Mouse (Mus musculus) retina, postnatal 1 day (tissue): Measurements from ENCODE around the gene Upk3b.

ENCODE experiments used
- DNase-seq: peaks from one replicate; pipeline ENCODE4 v3.0.0-alpha.2; 2012

The Upk3b gene

DNA sequence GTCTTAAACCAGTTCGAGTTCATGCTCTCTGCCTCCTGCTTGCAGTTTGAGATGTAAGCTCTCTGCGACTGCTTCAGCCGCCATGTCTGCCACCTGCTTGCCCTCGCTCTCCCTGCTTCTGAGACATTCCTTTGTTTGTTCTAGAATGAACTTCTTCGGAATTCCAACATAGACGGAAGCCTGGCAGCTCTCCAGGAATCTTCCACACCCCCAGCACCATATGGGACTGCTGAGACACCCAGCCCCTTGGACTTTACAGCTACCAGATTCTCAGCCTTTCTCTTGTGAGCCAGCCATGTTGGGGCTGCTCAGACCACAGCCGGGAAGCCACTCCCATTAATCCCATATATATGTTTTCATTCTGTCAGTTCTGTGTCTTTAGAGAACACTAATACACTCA lies 38.0 kb downstream of the Upk3b start:
- peak; percentile 29 for DNase-seq

DNA sequence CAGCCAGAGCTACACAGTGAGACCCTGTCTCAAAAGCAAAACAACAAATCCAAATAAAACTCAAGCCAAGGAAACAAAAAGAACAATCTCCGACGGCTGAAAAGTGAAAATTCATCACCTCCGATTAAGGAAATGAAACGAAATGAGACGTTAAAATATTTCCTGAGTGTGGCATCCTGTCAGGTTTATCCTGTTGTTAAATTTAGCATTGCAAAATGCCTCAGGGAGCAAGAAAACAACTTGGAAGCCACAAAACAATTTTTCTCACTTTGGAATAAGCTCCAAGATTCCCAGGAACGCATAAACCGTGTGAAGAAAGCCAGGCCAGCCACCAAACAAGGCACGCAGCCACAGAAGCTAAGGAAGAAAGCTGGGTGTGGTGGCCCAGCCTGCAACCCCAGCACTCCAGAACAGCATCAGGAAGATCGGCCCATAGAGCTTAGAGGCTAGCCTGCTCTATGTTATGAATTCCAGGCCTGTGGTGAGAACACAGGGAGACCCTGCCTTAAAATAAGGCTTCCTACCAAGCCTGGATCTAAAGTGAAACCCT lies 38.8 kb downstream of the Upk3b start:
- DNase-seq = no peak

DNA sequence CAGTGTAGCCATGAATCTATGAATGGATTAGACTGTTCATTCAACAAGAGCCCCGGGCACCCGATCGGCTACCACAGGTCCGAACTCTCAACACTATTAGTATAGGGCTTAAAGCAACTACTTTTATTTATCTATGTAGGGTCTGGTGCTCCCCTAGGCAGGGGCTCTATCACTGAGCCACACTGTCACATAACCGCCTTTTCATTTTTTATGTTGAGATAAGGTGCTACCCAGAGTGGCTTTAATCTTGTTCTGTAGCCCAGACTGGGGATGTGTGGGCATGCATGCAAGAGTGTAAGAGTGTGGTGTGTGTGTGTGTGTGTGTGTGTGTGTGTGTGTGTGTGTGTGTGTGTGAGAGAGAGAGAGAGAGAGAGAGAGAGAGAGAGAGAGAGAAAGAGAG lies 39.8 kb downstream of the Upk3b start:
- no peak for DNase-seq

DNA sequence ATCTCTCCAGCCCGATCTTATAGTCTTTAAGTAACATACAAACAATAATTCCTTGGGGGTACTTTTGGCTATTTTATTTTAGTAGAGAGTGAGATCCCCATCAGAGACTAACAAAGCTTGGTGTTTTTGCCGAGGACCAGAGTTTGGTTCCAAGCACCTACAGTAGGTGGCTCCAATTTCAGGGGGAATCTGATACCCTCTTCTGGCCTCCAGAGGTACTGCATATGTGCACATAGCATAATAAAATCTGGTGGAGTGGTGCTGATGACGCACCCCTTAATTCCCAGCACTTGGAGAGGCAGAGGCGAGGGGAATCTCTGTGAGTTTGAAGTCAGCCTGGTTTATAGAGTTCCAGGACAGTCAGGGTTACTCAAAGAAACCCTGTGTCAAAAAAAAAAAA lies 44.0 kb downstream of the Upk3b start:
- DNase-seq = no peak

DNA sequence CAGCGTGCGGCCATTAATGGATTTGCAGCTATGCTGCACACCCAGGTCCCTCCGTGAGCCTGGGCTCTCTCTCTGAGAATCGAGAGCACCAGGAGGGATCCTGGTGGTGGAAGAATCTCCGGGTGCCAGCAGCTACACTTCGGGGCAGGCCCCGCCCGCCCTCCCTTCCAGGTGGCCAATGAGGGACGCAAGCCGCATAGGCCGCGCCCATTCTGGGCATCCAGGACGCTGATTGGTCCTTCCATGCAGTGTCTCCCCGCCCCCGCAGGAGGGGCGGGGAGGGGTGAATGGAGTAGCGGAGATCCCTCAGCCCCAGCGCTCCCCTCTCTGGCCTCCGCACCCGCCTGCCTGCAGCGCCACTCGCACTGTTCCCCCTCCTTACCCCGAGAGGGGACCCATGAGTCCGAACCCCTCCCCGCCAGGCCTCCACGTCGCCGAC lies 45.4 kb downstream of the Upk3b start, which contains the start of gene Rasa4:
Gene Rasa4, plus strand, starts transcription at position 248 of the 439 bp plus-strand sequence.
- DNase-seq = peak; percentile 98

DNA sequence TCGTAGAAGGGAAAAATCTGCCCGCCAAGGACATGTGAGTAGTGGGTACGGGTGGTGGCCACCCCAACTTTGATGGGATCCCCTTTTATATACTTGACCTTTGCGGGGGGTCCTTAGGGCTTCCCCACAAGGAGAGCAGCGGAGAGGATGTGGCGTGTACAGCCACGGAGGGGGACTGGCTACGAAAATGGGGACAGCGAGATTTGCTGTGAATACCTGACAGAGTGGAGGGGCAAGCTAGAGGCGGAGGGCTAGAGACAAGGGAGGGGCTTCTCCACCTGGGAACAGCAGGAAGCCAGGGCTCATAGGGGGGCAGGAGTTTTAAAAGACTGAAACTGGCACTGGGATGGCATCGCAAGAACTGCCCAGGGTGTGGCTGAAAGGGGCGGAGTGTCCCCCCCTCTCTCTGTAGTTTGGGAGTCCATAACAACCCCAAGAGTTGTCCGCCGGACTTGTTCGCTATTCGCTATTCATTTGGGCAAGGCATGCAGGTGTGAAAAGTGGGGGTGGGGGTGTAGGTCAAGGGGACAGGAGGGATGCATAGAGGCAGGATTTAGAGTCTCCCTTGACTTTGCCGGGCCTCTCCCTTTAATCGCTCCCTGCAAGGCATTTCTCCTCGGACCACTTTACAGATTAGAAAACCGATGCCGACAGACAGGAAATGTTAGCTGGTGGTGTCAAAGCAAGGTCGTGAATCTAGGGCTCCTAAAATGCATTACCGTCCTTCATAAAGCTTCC lies 46.0 kb downstream of the Upk3b start:
- peak; percentile 48 for DNase-seq

DNA sequence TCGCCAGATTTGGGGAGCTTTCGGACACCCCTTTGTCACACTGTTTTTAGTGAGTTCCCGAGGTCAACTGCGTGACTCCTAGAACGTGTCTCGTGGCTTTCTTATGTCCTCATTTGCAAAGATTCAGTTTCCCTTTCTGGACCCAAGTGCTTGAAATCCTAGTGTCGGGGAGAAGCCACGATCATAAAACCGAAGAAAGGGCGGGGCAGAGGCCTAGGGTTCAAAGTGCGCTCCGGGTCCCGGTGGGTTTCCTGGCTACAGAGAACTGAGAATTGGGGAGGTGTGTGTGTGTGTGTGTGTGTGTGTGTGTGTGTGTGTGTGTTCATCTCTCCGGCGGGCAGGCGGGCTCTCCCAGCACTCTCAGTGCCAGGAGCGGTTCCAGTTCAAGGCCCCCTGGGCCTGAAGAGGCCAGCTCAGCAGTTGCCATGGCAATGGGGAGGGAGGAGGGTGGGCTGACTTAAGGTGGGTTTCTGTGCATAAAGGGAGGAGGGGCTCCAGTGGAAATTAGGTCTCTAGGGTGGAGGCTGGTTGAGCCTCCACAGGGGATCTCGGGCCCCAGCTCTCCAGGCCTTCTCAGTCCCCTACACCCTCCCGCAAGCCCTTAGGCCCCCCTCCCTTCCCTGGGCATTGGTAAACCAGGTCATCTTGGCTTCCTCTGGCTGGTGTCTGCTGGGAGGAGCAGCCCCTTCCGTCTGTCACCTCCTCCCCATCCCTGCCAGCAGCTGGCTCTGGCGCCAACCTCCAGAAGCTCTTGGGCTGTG lies 46.8 kb downstream of the Upk3b start:
- peak; percentile 94 for DNase-seq

DNA sequence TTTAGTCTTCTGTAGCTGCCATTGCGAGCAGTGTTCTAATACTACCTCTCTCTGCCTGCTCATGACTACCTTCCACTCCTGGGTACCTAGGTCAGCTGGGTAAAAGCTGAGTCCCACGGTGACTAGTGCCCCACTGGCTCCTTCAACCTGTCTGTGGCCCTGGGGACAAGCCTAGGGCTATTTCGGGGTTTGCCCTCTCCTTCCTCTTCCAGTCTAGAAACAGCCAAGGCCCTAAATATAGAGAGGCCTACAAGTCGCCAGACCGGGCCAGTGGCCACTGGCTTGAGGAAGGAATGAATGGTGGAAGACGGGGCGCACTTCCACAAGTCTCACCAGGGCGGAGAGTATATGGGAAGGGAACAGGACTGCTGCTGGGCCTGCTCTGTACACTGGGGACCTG lies 48.0 kb downstream of the Upk3b start:
- no peak for DNase-seq

DNA sequence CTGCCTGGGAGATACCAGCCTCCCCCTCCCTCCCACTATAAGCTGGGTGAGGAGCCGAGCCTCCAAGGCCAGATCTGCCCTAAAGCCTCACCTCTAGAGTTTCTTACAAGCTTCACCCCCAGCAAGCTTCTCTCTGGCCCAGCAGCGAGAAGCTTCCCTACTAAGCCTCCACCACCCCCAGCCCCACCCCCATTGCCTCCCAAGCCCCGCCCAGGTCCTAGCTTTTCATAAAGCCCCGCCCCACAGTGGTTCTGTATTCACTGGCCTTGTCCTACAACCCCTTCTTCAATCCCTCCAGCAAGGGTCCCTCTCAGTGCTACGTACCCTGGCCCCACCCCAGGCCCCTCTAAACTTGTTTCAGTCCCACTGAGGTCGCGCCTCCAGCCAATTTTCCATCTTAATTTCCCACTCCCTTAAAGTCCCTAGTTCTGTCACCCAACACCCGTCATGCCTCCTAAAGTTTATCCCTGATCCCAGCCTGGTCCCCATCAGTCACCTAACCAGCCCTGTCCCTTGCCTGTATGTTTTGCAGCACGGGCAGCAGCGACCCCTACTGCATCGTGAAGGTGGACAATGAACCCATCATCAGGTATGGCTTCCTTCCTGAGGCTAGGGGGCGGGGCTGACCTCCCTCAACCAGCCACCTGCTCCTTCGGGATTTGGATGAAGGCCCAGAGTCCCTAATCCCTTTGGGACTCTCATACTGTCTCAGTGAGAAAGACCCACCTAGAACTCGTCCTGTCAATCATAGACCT lies 50.7 kb downstream of the Upk3b start:
- peak; percentile 43 for DNase-seq

DNA sequence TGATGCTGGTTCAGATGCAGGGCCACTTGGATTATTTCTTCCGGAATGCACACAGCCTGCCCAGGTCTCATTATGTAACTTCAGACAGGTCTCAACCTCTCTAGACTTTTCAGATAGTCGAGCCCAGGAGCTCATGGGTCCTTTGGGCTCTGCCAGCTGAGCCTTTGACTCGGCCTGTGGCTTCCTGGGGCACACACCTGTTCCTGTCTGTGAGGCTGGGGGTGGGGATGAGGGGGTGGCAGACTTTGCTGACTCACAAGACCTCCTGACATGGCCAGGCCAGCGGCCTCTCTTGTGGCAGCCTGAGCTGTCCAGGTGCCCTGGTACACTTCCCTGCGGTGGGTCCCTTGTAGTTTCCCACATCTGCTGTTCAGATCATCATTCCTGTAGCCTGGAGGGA lies 53.6 kb downstream of the Upk3b start:
- DNase-seq = no peak

DNA sequence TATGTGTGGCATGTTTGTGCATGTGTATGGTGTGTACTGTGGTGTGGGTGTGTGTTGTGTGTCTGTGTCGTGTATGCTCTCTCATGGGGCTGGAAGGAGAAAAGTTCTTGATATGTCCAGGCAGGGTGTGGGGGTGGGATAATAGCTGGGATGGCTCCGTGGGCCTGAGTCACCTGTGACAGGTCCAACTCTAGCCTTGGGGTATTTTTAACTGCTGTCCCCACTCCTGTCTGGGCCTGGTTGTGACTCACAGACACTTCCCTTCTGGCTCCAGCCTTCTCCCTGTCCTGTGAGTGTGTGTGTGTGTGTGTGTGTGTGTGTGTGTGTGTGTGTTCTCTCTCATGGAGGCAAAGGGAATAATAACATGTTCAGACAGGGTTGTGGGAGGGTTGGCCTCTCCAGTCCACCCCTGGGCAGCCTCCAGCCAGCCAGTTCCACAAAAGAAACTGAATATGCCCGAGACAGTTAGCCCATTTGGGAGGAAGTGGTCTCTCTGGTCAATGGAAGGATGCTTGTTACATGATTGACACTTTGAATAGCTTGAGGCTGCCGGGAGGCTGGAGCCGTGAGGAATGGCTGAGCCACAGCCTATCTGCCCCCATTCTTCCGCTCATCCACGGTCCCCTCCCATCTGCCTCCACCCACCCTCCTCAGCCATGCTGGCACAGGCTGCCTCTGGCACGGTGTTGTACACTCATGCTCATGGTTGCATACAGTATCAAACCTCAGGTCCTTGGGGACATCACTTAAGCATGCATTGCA lies 56.1 kb downstream of the Upk3b start:
- no peak for DNase-seq

DNA sequence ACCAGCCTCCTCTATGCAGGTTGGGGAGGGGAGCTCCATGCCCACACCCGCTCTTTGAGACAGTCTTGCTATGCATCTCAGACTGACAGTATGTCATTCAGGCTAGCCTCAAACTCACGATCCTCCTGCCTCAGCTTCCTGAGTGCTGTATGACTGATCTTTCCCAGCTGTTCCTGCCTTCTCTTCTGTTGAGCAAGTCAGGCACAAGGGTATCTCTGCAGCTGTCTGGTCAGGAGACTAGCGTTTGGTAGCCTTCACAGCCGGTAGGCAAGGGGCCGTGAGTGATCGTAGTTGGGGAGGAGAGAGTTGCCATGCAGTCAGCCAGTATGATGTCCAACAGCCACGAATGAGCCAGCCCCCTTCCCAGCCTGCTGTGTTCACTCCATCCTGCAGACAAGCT lies 56.8 kb downstream of the Upk3b start:
- no peak for DNase-seq
